Mouse (Mus musculus) kidney, postnatal 25 days (tissue): ENCODE results near the gene Pkd1l2.

Experiments
- DNase-seq, 2 experiments: peaks; one replicate each; pipeline ENCODE4 v3.0.0; 2021; ENCODE audit warnings: mixed read lengths in 2 of 2

Pkd1l2 gene

DNA sequence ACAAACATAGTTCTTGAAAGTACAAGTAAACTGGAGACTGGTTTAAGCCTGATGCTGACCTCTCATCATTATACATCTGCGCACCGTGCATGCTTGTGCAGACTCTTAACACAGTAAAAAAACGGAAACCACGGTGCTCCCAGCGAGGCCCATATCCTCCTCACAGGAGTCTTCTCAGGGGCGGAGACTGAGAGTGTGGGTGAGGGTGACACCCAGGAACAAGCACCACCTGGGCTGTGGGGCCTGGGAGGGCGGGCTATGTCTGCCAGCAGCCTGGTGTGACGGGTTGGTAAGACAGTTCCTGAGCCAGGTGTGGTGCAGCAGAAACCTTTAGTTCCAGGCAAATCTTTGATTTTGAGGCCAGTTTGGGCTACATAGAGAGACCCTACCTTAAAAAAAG, 129.8 kb downstream of the Pkd1l2 start:
- DNase-seq = no peak

DNA sequence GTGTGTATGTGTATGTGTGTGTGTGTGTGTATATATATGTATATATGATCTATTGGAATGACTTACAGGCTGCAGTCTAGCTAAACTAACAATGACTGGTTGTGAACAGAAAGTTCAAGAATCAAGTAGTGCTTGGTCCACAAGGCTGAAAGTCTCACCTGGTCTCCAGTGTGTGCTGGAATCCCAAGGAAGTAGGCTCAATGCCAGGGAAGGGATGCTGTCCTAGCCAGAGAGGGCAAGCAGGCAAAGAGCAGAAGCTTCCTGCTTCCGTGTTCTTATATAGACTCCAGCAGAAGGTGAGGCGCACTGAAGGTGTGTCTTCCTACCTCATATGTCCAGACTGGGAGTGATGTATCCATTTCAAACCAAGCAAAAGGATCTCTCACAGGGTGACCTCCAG, 130.5 kb downstream of the Pkd1l2 start:
- peak; percentile 28 to 58 for DNase-seq

DNA sequence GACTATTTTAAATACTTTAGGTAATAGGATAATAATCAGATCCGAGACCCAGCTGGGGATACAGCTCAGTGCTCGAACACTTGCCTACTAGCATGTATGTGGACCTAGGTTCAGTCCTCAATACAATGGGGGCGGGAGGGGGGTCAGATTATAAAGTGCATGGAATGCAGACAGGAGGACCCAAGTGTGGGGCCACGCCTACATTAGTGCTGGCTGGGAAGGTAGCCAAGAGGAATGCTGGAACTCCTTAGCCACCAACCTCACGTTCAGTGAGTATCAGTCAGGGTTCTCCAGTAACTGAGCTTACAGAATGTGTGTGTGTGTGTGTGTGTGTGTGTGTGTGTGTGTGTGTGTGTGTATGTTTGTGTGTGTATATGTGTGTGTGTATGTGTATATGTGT, 130.9 kb downstream of the Pkd1l2 start:
- peak; percentile 60 to 65 for DNase-seq

DNA sequence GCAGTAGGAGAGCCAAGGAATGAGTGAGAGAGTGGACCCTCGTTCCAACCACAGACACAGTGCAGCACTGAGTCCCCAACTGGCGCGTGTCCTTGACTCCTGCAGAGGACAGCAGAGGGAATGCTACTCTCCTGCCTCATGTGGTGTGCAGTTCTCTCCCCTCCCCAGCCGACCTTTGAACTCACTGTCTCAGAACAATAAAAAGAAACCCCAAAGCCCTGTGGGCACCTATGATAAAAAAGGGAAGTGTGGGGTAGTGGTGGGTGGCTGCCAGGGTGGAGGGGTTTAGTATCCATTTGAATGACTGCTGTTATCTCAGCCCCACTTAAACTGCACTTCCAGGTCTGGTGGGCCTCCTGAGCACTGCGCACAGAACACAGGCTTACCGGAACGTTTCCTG, 134.7 kb downstream of the Pkd1l2 start:
- DNase-seq = no peak

DNA sequence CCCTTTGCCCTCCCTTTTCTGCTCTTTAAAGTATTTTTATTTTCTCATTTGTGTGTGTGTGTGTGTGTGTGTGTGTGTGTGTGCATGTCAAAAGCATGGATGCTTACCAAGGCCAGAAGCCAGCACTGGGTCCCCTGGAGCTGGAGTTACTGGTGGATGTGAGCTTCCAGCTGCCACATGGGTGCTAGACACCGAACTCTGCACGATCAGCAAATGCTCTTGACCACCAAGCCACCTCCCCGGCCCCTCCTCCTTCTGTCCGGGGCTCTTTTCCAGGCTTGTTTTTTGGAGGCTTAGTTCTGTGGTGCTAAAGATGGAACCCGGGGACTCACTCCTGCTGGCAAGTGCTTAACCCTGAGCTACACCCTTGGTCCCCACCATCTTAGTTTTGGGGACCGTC, 135.4 kb downstream of the Pkd1l2 start:
- no peak for DNase-seq

DNA sequence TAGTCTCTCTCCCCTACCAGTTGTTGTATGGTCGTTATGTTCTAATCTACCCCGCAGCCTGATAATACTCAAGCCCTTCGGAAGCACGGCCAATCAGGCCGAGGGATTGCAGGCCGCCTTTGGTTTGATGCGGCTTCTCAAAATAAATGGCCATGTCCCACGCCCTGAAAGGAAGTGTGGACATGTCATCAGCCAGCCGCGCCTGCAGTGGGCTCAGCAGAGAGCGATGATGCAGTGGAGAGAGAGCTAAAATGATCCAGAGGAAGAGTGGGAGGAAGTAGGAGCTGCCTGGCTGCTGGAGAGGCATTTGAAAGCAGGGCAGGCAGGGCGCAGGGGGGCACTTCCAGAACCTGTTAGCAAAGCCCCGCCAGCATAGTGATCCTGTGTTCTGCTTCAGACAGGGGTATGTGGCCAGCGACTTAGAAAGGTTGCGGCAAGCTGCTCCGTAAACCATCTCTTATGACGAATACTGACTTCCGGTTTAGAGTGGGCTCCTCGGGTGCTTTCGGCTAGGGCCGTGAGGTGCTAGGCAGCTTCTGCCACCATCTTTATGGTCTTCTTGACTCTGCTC, 135.9 kb downstream of the Pkd1l2 start:
- peak in 1 of 2 experiments; percentile 7 for DNase-seq
